Mouse (Mus musculus) spleen, embryonic (tissue): ENCODE results near the gene Tor4a.

Experiments
- CTCF ChIA-PET: fragments of 350-600 bp; sonication (Branson Sonifier 250); formaldehyde crosslinking; loops from one replicate; lab custom pipeline; 2022; lab: Charles Lee

Gene Tor4a

DNA sequence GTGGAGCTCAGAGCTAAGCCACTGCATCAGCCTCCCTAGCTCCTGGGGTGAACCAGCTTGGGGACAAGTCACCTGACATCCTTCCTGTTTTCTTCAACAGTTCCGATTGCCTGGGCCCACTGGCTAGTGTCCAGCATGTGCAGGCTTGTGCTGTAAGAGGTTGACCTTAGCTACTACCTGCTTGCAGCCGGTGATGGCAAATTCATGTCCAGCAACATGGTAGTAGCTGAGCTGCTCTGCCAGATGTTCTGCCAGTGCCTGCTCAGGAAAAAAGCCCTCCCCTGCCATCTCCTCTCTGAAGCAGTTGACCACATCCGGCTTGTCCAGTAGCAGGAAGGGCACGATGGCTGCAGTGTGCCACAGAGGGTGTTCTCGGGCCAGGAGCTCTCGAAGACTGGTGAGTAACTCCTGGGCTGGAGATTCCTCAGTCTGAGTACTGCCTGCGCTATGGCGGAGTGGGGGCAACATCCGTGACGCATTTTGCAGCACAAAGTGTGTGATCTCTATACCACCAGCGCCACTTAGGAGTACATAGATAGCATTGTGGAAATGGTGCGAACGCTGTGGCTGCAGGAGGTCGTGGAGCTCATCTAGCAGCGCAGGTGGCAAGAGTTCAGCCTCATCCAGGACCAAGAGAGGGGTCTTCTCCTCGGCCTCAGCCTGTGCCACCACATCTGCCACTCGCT is 2.1 kb downstream of the Tor4a start:
- CTCF ChIA-PET = interaction anchor here (0.5 to 1.7 kb wide), 6 partner anchors 14 to 312 kb away, joined by 3 to 10 read pairs (median 4); partner anchors contain the start of genes Nrarp and Tprn

DNA sequence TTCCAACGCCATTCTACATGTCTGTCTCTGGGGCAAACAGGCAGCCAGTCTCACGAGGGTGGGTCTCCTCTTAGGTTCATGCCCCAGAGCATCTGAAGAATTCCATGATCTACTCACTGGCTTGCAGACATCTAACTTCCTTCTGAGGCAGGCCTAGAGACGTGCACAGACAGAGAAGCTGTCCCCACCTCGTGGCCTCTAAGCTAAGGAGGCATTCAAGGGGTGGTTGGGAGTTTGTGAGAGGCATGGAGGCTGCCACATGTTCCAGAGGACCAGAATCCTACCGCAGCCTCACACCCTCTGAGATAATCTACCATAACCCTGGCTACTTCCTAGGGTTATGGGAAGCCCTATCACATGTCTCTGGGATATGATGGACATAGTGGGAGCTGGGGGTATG is 2.7 kb downstream of the Tor4a start:
- CTCF ChIA-PET = interaction anchor here (0.5 to 1.7 kb wide), 7 partner anchors 13 to 311 kb away, joined by 3 to 10 read pairs (median 4); partner anchors contain the start of genes Nrarp and Tprn

DNA sequence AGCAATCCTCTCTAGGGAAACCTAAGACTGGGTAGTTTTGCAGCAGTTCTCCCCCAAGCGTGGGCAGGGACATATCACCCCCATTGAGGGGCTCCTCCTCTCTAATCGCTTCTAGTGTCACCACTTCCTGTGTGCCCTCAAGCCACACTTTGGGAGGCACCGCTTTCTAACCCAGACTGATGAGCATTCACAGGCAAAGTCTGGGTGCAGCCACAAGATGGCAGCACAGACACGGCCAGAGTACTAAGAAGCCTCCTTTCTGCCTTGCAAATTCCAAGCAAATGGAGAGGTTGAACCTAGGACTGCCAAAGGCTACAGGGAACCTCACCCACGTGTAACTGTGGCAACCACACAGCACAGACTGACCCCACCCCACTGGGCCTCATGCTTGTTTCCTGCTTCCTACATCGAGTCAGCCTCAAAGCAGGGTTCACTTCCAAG is 3.3 kb downstream of the Tor4a start:
- CTCF ChIA-PET = interaction anchor here (0.6 to 1.7 kb wide), 6 partner anchors 13 to 99 kb away, joined by 3 to 12 read pairs (median 4); partner anchors contain the start of gene Nrarp

DNA sequence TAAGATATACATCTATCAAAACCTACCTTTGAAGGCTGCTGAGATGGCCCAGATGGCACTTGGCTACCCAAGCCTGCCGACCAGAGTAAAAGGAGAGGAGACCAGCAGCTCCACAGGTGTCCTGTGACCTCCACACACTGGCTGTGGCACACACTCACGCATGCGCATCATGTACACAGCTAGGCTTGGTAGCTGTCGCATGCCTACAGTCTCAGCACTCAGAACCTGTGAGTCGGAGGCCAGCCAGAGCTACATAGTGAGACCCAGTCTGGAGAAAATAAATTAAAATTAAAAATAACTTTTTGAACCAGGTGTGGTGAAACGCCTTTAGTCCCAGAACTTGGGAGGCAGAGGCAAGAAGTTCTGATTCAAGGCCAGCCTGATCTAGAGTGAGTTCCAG is 8.8 kb downstream of the Tor4a start:
- CTCF ChIA-PET = no interaction called here

DNA sequence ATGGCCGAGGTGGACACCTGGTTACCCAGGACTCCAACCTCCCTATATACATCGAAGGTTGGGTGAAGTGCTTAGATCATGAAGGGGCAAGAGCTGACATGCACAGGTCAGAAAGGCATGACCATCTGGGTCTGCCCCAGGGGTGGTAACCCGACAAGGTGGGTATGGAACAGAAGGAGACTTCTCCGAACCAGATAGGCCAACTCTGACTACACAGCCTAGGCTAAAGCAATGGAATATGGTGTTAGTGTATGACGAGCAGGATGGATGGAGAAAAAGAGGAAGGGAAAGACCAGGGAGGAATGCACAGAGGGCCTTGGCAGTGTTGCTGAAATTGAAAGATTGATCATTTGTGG is 10.1 kb downstream of the Tor4a start:
- CTCF ChIA-PET = no interaction called here

DNA sequence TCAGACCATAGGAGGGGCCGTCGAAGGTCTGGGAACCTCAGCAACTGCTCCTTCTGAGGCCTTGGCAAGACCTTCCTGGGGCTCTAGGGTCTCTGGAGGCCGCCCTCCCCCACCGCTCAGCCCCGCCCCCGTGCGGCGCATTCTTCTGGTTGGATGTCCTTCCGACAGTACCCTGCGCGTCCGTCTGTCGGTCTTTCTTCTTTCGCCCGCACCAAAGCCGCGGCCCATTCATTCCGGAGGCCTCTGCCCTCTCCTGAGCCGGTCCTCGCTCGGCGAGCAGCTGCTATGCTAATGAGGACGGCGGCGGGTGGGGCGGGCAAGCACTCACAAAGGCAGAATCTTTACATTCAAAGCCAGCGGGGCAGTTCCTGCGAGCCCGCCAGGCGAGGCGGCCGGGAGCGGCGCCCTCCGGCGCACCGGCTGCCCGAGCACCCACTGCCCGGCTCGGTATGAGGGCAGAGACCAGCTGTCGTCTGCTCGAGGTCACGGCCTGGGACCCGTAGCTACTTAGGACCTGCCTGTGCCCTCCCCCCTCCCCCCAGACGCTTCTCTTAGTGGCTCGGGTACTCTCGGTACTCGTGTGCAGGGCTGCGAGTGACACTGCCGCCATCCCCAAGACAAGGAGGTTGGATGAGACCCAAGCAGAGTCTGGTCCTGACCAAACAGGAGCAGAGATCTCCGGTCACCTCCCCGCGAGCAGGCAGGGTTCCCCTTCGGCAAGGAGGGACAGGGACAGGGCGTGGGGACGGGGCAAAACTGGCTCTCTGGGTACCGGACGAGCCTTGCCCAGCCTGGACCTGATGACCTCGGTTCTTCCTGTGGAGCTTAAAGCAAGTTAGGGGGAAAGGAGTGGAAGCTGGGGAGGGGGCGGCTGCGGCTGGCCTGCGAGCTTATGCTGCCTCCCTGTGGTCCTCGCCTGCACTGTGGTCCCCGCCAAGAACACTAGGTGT is 10.8 kb downstream of the Tor4a start:
- CTCF ChIA-PET = no interaction called here

DNA sequence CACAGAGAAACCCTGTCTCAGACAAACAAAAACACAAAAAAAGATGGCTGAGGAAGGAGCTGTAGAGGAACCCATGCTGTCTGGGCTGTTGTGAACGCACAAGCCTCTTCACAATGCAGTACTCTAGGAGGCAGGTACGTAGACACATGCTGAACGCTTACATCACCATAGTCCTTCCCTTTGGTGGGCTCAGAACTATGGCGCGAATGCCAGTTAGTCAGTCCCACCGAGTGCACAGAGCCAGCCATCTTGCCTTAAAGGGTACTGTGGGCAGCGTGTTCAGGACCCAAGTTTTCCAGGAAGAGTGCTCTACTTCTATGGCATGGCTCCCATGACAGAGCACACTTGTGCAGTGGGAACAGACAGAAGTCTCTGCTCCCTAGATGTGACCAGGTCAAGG is 12.2 kb downstream of the Tor4a start:
- CTCF ChIA-PET = no interaction called here

DNA sequence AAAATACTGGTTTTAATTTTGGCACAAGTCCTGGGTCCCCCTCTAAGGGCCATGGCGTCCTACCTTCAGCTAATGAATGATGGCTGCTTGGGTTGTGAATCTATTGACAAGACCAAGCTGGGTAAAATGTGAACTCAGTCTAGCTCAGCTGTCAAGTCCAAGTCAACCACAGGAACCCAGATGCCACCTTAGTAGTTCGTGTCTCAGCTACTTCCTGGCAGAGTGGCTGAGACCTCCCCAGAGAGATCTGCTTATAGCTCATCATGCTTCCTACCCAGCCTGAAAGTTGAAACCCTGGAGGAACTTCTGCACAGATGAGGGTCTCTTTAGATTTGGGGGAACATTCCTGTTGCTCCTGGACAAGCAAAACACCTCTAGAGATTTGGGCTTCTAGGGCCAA is 13.3 kb downstream of the Tor4a start:
- CTCF ChIA-PET = no interaction called here

DNA sequence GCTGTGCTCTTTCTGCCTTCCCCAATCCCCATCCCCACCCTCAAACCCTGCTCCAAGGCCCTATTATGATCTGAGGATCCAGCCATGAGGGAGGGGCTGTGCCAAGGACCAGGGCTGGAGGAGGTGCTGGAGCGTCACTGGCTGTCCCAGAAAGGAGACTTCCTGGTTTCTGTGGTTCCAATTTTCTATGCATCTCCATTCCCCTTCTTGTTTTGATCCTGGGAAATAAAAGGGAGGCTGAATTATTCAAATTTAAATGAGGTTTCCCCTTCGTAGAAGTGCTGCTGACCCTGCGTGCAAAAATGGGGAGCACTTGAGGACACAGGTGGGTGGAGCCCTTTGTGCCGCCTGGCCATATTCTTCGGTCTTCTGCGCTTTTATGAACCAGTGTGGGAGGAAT is 14.0 kb downstream of the Tor4a start:
- CTCF ChIA-PET = interaction anchor here (0.6 kb wide), 1 partner anchor 292 kb away, joined by 4 read pairs; no protein-coding TSS in a partner anchor

DNA sequence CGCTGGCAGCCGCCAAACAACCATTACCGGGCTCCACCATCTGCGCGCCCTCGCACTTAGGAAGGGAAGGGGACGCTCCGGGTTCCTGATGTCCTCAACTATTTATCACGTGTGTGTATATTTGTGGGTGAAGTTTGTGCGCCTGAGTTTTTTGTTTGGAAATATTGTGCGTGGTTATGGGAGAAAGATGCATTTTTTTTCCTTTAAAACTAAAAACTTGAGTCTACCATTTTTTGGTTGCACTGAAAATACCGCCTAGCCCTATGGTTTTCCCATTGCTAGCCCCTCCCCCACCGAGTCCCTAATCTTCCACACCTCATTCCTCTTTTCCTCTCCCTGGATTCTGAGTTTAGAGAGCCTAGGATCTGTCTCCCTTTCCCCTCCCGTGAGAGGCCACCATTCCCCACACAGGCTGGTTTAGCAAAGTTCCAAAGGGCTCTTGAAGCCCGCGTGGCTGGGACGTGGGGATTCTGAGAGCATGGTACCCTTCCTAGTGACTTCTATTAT is 14.7 kb downstream of the Tor4a start:
- CTCF ChIA-PET = no interaction called here

DNA sequence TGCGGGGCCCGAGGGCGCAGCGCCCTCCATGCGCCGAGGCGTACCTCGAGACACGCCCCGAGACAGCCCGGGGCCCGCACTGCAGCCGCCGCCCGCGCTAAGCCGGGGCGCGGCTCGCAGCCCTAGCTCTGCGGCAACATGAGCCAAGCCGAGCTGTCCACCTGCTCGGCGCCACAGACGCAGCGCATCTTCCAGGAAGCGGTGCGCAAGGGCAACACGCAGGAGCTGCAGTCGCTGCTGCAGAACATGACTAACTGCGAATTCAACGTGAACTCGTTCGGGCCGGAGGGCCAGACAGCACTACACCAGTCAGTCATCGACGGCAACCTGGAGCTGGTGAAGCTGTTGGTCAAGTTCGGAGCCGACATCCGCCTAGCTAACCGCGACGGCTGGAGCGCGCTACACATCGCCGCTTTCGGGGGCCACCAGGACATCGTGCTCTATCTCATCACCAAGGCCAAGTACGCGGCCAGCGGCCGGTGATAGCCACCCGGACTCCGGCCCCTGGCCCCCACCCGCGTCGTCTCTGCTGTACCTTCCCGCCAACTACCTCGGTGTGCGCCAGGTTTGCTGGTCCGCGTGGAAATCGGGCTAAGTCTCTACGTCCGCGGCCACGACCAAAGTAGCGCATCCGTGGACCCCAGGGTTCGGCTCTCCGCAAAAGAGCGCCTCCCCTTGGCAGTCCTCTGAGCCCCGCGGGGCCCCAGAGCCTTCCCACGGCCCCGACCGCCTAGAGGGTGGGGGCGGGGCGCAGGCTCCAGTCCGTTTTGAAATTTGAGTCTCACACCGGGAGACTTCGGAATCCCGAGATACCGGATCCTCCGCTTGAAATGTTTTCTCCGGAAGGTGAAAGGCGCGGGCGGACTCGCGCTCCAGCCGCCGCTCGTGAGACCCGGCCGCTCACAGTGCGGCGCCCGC is 15.5 kb downstream of the Tor4a start:
- CTCF ChIA-PET = interaction anchor here (1.0 to 1.3 kb wide), 3 partner anchors 10 to 43 kb away, joined by 3 to 5 read pairs (median 3); partner anchors contain the start of gene Tubb4b

DNA sequence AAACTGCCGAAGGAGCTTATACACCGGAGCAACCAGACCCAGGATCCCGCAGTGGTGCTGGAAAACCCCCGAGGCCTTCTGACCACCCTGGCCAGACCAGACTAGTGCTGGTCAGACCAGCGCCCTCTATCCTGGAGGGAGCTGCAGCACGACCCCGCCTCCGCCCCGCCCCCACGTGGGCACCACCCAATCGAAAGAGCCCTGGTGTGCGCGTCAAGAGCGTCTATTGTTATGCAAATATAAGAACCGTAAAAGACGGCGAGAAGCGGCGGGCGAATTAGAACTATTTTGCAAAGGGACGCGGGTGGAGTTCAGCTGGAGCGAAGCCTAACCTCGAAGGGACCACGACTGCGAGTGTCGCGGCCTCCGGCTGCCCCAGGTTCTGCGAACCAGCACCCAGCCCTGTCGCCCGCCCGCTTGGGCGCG is 16.2 kb downstream of the Tor4a start, which contains the start of gene Nrarp:
Gene Nrarp, plus strand, starts transcription at position 281 of the 426 bp plus-strand sequence.
- CTCF ChIA-PET = interaction anchor here (1.0 to 1.3 kb wide), 3 partner anchors 10 to 44 kb away, joined by 3 to 5 read pairs (median 3); partner anchors contain the start of gene Tubb4b

DNA sequence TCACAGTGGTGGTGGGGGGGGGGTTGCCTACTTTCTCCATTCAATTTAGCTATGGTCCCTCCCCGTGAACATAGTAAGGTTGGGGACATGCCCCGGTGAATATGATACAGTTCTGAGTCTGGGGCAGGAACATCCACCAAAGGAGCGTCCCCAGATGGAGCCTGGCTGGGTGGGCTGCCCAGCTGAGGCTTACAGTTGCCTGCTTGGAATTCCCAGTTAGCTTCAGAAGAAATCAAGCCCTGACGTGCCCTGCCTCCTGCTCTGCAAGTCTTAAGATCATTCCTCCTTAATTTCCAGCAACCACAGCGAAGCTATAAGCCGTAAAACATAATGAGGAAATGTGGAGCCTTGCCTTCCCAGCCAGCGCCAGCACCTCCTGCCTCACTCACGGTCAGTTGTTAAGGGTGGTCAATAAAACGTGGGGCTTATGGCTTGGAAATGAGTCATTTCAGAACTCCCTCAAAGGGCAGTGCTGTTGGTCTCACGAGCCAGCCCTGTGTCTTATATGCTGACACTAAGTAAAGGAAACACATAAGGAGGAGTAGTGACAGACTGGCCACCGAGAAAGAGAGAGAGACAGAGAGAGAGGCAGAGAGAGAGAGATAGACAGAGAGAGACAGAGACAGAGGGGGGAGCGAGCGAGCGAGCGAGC is 17.0 kb downstream of the Tor4a start:
- CTCF ChIA-PET = interaction anchor here (0.7 to 1.3 kb wide), 2 partner anchors 11 to 115 kb away, joined by 5 to 6 read pairs; no protein-coding TSS in a partner anchor

DNA sequence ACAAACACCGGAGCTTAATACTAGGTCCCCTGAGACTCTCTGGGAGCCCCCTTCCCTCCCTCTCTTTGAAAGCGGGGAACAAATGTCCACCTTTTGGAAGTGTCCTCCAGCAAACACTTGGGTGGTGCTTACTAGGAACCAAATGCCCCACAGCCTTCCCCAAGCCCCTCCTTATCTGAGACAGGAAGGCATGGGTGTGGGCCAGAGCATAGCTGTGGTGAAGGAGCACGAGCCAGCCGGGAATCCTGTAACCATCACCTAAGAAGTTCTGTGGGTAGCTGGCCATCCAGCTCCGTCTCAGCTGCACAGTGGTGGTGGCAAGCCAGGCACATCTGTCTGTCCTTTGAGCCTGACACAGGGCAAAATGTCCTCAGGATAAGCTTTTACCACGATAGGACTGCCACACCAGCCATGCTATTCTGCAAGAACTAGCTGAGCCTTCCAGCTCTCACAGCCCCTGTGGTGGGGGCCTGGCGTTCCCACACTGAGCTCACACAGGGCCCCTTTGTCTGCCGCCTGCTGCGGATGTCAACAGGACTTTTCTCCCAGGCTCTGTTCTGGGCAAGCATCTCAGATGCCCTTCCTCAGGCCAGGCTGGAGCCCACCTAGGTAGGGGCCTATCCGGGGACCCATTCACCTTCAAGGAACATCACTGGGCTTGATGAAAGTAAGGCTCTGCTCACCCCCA is 18.3 kb downstream of the Tor4a start:
- CTCF ChIA-PET = no interaction called here

DNA sequence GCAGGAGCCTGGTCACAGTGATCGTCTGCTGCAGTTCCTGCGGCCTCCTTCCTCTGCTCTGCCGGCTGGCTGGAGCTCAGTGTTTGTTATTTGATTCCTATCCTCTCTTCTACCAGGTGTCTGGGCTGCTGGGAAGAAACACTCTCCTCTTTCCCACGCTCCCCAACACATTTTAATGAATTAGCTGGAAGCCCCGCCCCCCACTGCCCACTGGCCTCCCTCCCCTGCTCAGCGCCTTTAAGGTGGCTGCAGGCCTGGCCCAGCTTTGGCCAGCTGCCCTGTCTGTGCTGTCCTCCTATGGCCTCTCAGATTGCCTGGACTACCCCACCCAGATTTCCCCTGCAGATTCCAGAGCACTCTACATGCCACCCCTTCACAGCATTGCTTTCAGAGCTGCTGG is 19.0 kb downstream of the Tor4a start:
- CTCF ChIA-PET = no interaction called here

DNA sequence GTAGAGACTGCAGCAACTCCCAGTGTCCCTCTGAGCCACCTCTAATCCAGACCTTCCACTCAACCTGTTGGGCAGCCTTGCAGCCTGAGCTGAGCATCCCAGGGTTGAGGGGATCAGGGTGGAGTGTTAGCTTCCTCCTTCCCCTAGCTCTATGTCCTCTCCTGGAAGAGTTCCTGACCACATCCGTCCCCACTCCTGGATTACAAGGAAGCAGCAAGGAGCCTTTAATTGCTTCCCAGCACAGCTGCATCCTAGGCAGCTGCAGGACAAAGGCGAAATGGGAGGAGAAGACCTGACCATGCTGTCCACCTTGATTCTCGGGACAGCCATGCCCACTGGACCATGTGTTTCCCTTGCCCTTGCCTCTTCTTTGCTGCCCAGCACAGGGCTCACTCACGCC is 19.6 kb downstream of the Tor4a start:
- CTCF ChIA-PET = no interaction called here

DNA sequence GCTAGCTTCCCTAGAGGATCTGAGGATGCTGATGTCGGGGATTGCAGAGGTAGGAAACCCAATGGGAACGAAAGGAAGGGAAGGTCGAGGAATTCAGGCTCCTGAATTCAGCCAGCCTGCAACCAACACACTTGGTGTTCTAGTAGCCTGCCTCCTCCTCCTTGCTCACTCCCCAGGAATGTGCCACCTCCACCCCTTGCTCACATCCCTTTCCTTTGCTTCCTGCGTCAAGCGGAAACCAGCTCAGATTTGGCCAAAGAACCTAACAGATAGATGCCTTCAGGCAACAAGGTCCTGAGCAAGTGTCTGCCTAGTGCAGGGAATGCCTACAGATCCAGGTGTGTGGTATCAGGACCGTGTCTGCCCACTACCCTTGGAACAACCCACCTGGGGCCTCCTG is 20.1 kb downstream of the Tor4a start:
- CTCF ChIA-PET = no interaction called here

DNA sequence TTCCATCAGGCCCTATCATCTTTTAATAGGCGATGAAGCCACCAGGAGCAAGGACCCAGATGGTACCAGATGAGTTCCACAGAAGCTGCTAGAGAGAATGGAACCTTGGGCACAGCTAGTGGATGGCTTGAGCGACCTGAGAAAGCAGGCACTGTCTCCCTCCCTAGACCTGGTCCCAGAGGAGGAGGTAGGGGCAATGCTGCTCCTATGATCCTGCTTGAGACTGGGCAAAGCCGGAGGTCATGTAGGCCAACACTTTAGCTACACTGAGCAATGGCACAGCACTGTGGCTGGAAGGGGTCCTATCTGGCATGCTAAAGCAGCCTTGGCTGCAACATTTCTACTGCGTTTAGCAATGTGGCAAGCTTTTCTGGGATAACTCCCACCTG is 21.0 kb downstream of the Tor4a start:
- CTCF ChIA-PET = no interaction called here

DNA sequence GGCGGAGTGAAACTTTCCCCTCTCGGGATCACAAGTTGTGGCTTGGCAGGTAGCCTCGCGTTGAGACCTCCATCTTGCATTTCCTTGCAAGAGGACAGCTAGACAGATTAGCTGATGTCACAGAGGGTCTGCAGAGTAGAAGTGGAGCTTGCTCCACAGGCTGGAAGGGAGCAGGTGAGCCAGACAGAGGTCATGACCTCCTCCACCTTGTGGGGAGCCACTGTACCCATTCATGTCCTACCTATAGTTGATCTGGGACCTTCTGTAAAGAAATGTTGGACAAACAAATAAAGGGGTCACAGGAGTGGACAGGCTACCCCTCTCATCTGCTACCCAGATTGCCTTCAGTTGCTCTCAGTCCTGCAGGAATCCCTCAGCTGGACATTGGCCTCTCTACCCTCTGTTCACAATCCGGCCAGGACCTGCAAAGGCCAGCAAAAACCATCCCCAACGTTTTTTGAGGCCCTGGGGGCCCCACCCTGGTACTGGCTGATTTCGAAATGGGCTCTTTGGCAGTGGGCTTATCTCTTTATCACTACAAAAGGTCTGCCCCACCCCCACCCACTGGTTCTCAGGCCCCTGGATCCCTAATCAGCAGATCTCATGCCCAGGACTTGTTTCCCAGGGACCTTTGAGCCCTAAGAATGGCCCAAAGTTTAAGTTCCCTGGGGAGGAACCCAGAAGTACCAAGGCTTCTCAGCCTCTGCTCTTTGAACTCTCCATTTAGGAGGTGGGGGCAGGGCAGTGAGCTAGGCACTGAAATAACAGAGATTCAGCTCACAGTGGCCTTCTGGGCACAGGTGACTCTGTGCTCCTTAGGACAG is 21.6 kb downstream of the Tor4a start:
- CTCF ChIA-PET = interaction anchor here (0.7 kb wide), 1 partner anchor 63 kb away, joined by 3 read pairs; no protein-coding TSS in a partner anchor
